Mouse (Mus musculus) lung, adult 2 months (tissue): Measurements from ENCODE around the gene Leng8.

Source experiments
- CTCF ChIP-seq: fragments of 200-500 bp; IDR thresholded peaks from 2 replicates; pipeline ENCODE4 v1.5.1; 2011; ENCODE audit warnings: mild to moderate bottlenecking, low read length, control low read depth; ENCODE audit not compliant: insufficient read depth
- POLR2A ChIP-seq: fragments of 200-500 bp; IDR thresholded peaks from 2 replicates; pipeline ENCODE4 v1.6.1; 2011; ENCODE audit warnings: low read depth, mild to moderate bottlenecking, control low read depth, low read length, borderline replicate concordance; ENCODE audit errors: extremely low read depth

DNA sequence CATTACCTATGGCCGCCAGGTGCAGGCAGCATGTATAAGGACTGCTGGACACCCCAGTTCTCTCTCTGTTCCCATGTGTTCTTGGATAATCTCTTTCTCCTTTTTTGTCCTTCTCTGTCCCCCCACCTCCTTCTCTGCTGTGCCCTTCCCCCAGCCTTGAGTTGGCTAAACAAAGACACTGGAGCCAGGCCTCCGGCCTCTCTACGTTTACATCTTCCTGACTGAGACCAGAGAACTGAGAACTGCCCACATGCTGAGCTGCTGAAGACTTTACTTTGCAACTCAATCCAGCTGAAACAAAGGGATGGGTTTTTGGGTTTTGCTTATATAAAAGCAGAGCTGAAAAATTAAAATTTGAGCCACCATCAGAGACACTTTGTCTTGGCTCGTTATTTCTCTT lies 18.1 kb downstream of the Leng8 start:
- TF ChIP-seq CTCF = no peak
- TF ChIP-seq POLR2A = no peak
